19 mouse cellular contexts compared by ENCODE assay signal in the genomic region with DNA sequence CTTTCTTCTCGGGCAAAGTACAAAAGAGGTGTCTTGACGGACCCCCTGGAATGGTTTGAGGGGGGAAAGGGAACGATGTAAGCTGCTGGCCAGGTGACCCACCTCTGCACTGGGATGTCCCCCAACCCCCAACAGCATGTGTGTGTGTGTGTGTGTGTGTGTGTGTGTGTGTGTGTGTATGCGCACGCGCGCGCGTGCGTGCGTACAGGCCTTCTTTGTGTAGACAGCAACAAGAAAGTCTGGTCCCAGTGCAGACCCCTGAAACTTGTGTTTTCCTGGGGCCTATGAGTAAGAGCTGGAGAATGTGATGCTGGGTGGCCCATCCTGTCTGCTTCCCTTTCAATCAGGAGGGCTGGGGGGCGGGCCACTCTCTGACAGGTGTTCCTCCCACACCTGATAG.
DNase-seq lines count a peak whose midpoint lies in the region; ATAC-seq and TF ChIP-seq lines count a peak whose summit lies in the region.
"Had no signal": no experiment of that assay in that cellular context is flagged by ENCODE, and none has a peak within 500 bp of the region (broad histone marks: within the 10 kb centered on the region; RNA-seq: fewer than 3 reads in every experiment).

No protein-coding gene starts in this region.

- no peak overlapping the region for H3K9ac ChIP-seq in hindbrain, postnatal 0 days (replicated peaks; ENCODE audit: low read length)
- no peak overlapping the region for H3K9ac ChIP-seq in forebrain, embryonic 12.5 days
- no peak overlapping the region for H3K9ac ChIP-seq in hindbrain, embryonic 14.5 days
- no peak overlapping the region for H3K9ac ChIP-seq in midbrain, embryonic 16.5 days (ENCODE audit: low read depth, low read length)
- H3K9ac ChIP-seq: heart, embryonic 15.5 days; liver, embryonic 15.5 days; neural tube, embryonic 12.5 days had no signal

- DNase-seq in hindbrain, embryonic 10.5 days (ENCODE audit: low spot score), result no peak
- DNase-seq in hindbrain, postnatal 0 days (ENCODE audit: low spot score), result no peak
- no peak for DNase-seq in hindbrain, embryonic 14.5 days (ENCODE audit: low spot score)
- no peak for DNase-seq in yolk sac, embryonic 10.5 days (ENCODE audit: low spot score)
- no peak for DNase-seq in gastrocnemius, adult 8-10 months (ENCODE audit: low spot score in 2 of 2)
- DNase-seq: adrenal gland, postnatal 14 days; cerebellum, adult 9-10 months; kidney, adult 2 months; kidney, postnatal 25 days; layer of hippocampus, adult 9-11 months; right cerebral cortex, postnatal 4 days; thymus, postnatal 4 days had no signal

- H3K36me3 ChIP-seq in hindbrain, embryonic 10.5 days, result no peaks in the 10 kb centered on the region
- no peaks in the 10 kb centered on the region for H3K36me3 ChIP-seq in hindbrain, postnatal 0 days (ENCODE audit: insufficient read depth, low read length)
- no peaks in the 10 kb centered on the region for H3K36me3 ChIP-seq in forebrain, embryonic 12.5 days (replicated peaks)
- no peaks in the 10 kb centered on the region for H3K36me3 ChIP-seq in hindbrain, embryonic 14.5 days (replicated peaks; ENCODE audit: control insufficient read depth, insufficient read depth)
- no peaks in the 10 kb centered on the region for H3K36me3 ChIP-seq in midbrain, embryonic 16.5 days (ENCODE audit: control insufficient read depth, insufficient read depth, low read length)
- H3K36me3 ChIP-seq: heart, embryonic 15.5 days; liver, embryonic 15.5 days; neural tube, embryonic 12.5 days had no signal

- TF ChIP-seq CTCF in hindbrain, postnatal 0 days (IDR thresholded peaks at IDR 0.05; ENCODE audit: low read depth), result no peak

- no peaks in the 10 kb centered on the region for H3K9me3 ChIP-seq in hindbrain, embryonic 10.5 days
- H3K9me3 ChIP-seq in hindbrain, postnatal 0 days (ENCODE audit: low read length), result no peaks in the 10 kb centered on the region
- H3K9me3 ChIP-seq in forebrain, embryonic 12.5 days, result no peaks in the 10 kb centered on the region
- no peaks in the 10 kb centered on the region for H3K9me3 ChIP-seq in hindbrain, embryonic 14.5 days (ENCODE audit: control insufficient read depth, low read length)
- H3K9me3 ChIP-seq in midbrain, embryonic 16.5 days (replicated peaks; ENCODE audit: control insufficient read depth, low read length, poor library complexity, severe bottlenecking), result no peaks in the 10 kb centered on the region
- H3K9me3 ChIP-seq: heart, embryonic 15.5 days; liver, embryonic 15.5 days; neural tube, embryonic 12.5 days had no signal

- H3K4me1 ChIP-seq in hindbrain, embryonic 10.5 days (replicated peaks), result peaks cover 50% of the 10 kb centered on the region
- no peaks in the 10 kb centered on the region for H3K4me1 ChIP-seq in hindbrain, postnatal 0 days (ENCODE audit: insufficient read depth, low read length)
- peaks cover 57% of the 10 kb centered on the region for H3K4me1 ChIP-seq in forebrain, embryonic 12.5 days
- peaks cover 40% of the 10 kb centered on the region for H3K4me1 ChIP-seq in hindbrain, embryonic 14.5 days (replicated peaks; ENCODE audit: control insufficient read depth, insufficient read depth, low read length)
- H3K4me1 ChIP-seq in midbrain, embryonic 16.5 days (ENCODE audit: control insufficient read depth, insufficient read depth, low read length), result peaks cover 32% of the 10 kb centered on the region
- H3K4me1 ChIP-seq: liver, embryonic 15.5 days had no signal

- 57% methylated on average over 12 of the region's 12 CpGs for WGBS in hindbrain, embryonic 10.5 days
- 68% methylated on average over 12 of the region's 12 CpGs for WGBS in hindbrain, postnatal 0 days
- WGBS in forebrain, embryonic 12.5 days, result 29% methylated on average over 12 of the region's 12 CpGs
- whole genome bisulfite sequencing in hindbrain, embryonic 14.5 days, result 54% methylated on average over 12 of the region's 12 CpGs
- 55% methylated on average over 12 of the region's 12 CpGs for WGBS in midbrain, embryonic 16.5 days

- H3K27ac ChIP-seq in hindbrain, embryonic 10.5 days, result peak overlapping the region; percentile 84
- H3K27ac ChIP-seq in hindbrain, postnatal 0 days, result no peak overlapping the region
- H3K27ac ChIP-seq in forebrain, embryonic 12.5 days, result peak overlapping the region; percentile 95
- H3K27ac ChIP-seq in hindbrain, embryonic 14.5 days, result peak overlapping the region; percentile 86
- H3K27ac ChIP-seq in midbrain, embryonic 16.5 days (ENCODE audit: low read length), result peak overlapping the region; percentile 5
- H3K27ac ChIP-seq: heart, embryonic 15.5 days; liver, embryonic 15.5 days; neural tube, embryonic 12.5 days had no signal

- peaks cover 27% of the 10 kb centered on the region for H3K27me3 ChIP-seq in hindbrain, embryonic 10.5 days (ENCODE audit: insufficient read depth, poor library complexity, severe bottlenecking)
- H3K27me3 ChIP-seq in hindbrain, postnatal 0 days (ENCODE audit: insufficient read depth, low read length), result no peaks in the 10 kb centered on the region
- peaks cover 30% of the 10 kb centered on the region for H3K27me3 ChIP-seq in forebrain, embryonic 12.5 days
- H3K27me3 ChIP-seq in hindbrain, embryonic 14.5 days (ENCODE audit: control insufficient read depth, insufficient read depth, low read length), result no peaks in the 10 kb centered on the region
- H3K27me3 ChIP-seq in midbrain, embryonic 16.5 days (ENCODE audit: control insufficient read depth, insufficient read depth, low read depth, low read length), result no peaks in the 10 kb centered on the region

- no peak for ATAC-seq in hindbrain, postnatal 0 days
- peak; percentile 17 for ATAC-seq in forebrain, embryonic 12.5 days (ENCODE audit: low FRiP score)
- ATAC-seq in hindbrain, embryonic 14.5 days (ENCODE audit: low FRiP score), result no peak
- no peak for ATAC-seq in midbrain, embryonic 16.5 days
- no peak for ATAC-seq in megakaryocyte progenitor cell, adult 5-6 weeks (replicated peaks; ENCODE audit: poor library complexity)
- ATAC-seq: lung, postnatal 0 days had no signal

- H3K4me3 ChIP-seq in hindbrain, embryonic 10.5 days, result no peak overlapping the region
- no peak overlapping the region for H3K4me3 ChIP-seq in hindbrain, postnatal 0 days (ENCODE audit: low read length)
- H3K4me3 ChIP-seq in forebrain, embryonic 12.5 days (replicated peaks), result no peak overlapping the region
- no peak overlapping the region for H3K4me3 ChIP-seq in hindbrain, embryonic 14.5 days (replicated peaks; ENCODE audit: low read length)
- no peak overlapping the region for H3K4me3 ChIP-seq in midbrain, embryonic 16.5 days (ENCODE audit: low read depth, low read length)
- H3K4me3 ChIP-seq: heart, embryonic 15.5 days; liver, embryonic 15.5 days; neural tube, embryonic 12.5 days had no signal

- no peak overlapping the region for H3K4me2 ChIP-seq in hindbrain, postnatal 0 days (ENCODE audit: low read depth, low read length)
- peak overlapping the region; percentile 11; the same call in 1 of the 2 replicates for H3K4me2 ChIP-seq in forebrain, embryonic 12.5 days
- no peak overlapping the region for H3K4me2 ChIP-seq in hindbrain, embryonic 14.5 days (replicated peaks)
- H3K4me2 ChIP-seq in midbrain, embryonic 16.5 days (ENCODE audit: low read length), result no peak overlapping the region
- H3K4me2 ChIP-seq: heart, embryonic 15.5 days; liver, embryonic 15.5 days had no signal
